Mouse (Mus musculus): ENCODE measurements at regions not wholly inside any gene's neighbourhood (a gene's known extent, or its start where the extent isn't known, plus 50 kb on each side); places are given as distances from the start of the nearest gene placed in this dataset.
A peak's percentile ranks its signal among the peaks of the same experiment; 100 is the strongest.
"Not testable (repeated sequence)": the region's sequence is repeated elsewhere in the genome, so short reads cannot be mapped to it uniquely, and the experiment has no call there.

GRCm38 (mm10) chr2:63580489-63581139, 396.5 kb upstream of the Kcnh7 start:
- DNase-seq (ENCODE audit: low spot score in 2 of 2), result no peak

GRCm38 (mm10) chr2:63575172-63575571, 391.1 kb upstream of the Kcnh7 start:
- no peak for DNase-seq (ENCODE audit: low spot score in 2 of 2)

- DNase-seq (ENCODE audit: low spot score in 2 of 2), result no peak
These were observed 390.1 kb upstream of the Kcnh7 start for GRCm38 (mm10) chr2:63574008-63574703.

- DNase-seq (ENCODE audit: low spot score in 2 of 2), result no peak
These were observed 389.1 kb upstream of the Kcnh7 start for GRCm38 (mm10) chr2:63573015-63573807.

GRCm38 (mm10) chr2:63556858-63557419, 372.9 kb upstream of the Kcnh7 start:
- DNase-seq (ENCODE audit: low spot score in 2 of 2), result no peak

- not testable (repeated sequence) for DNase-seq (ENCODE audit: low spot score in 2 of 2)
These were observed 357.7 kb upstream of the Kcnh7 start for GRCm38 (mm10) chr2:63541836-63542235.

GRCm38 (mm10) chr2:63518534-63518933, 334.4 kb upstream of the Kcnh7 start:
- DNase-seq (ENCODE audit: low spot score in 2 of 2), result no peak

GRCm38 (mm10) chr2:63513554-63514226, 329.6 kb upstream of the Kcnh7 start:
- DNase-seq (ENCODE audit: low spot score in 2 of 2), result no peak

GRCm38 (mm10) chr2:63503939-63504338, 319.9 kb upstream of the Kcnh7 start:
- no peak for DNase-seq (ENCODE audit: low spot score in 2 of 2)

- DNase-seq (ENCODE audit: low spot score in 2 of 2), result no peak
These were observed 292.3 kb upstream of the Kcnh7 start for GRCm38 (mm10) chr2:63476411-63476810.

- no peak for DNase-seq (ENCODE audit: low spot score in 2 of 2)
These were observed 291.2 kb upstream of the Kcnh7 start for GRCm38 (mm10) chr2:63475255-63475654.

GRCm38 (mm10) chr2:63473699-63474098, 289.6 kb upstream of the Kcnh7 start:
- peak in 1 of 2 experiments; percentile 31 for DNase-seq (ENCODE audit: low spot score in 2 of 2)

- no peak for DNase-seq (ENCODE audit: low spot score in 2 of 2)
These were observed 288.2 kb upstream of the Kcnh7 start for GRCm38 (mm10) chr2:63472248-63472647.

- no peak for DNase-seq (ENCODE audit: low spot score in 2 of 2)
These were observed 275.0 kb upstream of the Kcnh7 start for GRCm38 (mm10) chr2:63459112-63459511.

- peak; percentile 11 to 13 for DNase-seq (ENCODE audit: low spot score in 2 of 2)
These were observed 270.4 kb upstream of the Kcnh7 start for GRCm38 (mm10) chr2:63454263-63455011.

GRCm38 (mm10) chr2:63452891-63453290, 268.8 kb upstream of the Kcnh7 start:
- no peak for DNase-seq (ENCODE audit: low spot score in 2 of 2)

- DNase-seq (ENCODE audit: low spot score in 2 of 2), result no peak
These were observed 268.1 kb upstream of the Kcnh7 start for GRCm38 (mm10) chr2:63452164-63452563.

- no peak for DNase-seq (ENCODE audit: low spot score in 2 of 2)
These were observed 250.2 kb upstream of the Kcnh7 start for GRCm38 (mm10) chr2:63434327-63434726.

GRCm38 (mm10) chr2:63405405-63405804, 221.3 kb upstream of the Kcnh7 start:
- DNase-seq (ENCODE audit: low spot score in 2 of 2), result no peak

All from frontal cortex, postnatal 25 days (tissue).